Mouse (Mus musculus): ENCODE data around the gene Lgals9.

DNA sequence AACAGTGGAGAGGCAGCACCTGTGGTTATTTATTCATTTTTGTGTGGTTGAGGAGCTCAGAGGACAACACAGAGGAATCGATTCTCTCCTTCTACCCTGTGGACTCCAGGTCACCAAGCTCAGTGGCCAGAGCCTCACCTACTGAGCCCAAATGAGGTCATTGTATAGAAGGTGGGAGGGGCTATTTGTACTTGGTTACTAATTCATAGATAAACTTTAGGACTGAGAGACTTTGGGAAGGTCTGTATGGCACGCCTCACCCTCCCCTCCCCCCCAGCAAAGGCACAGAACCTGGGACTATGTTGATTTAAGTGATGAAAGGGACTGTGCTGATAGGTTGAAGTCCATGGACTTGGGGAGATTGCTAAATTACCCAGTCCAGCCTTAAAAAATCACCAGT lies 2.7 kb downstream of the Lgals9 start:
- no peak for TF ChIP-seq CTCF (IDR thresholded peaks at IDR 0.05; ENCODE audit: insufficient read depth, low read depth, low read length)
- no peak for TF ChIP-seq POLR2A (IDR thresholded peaks at IDR 0.05; ENCODE audit: insufficient read depth, low read depth, low read length)

All from olfactory bulb, adult 2 months (tissue).